Mouse (Mus musculus) inflammation-experienced regulatory T-cells, adult 6 months (primary cell): ENCODE measurements around the gene Cyb5r1. TPM values are rescaled to one million over a fixed set of nuclear protein-coding genes. Genes with fewer than 3 reads are reported as not detected.

ENCODE experiments used
- ATAC-seq: one replicate; pipeline ENCODE4 v1.8.0; 2017
- polyA plus RNA-seq, 3 experiments: library from polyadenylated mRNA; unstranded; fragments of 100-300 nt; shearing (Covaris generic); gene quantifications; one replicate each; pipeline ENCODE4 v1.2.1; 2017

The Cyb5r1 gene
- polyA plus RNA-seq, 3 experiments from 2014 or later = 15.3 to 29.6 (median 23.0) TPM

DNA sequence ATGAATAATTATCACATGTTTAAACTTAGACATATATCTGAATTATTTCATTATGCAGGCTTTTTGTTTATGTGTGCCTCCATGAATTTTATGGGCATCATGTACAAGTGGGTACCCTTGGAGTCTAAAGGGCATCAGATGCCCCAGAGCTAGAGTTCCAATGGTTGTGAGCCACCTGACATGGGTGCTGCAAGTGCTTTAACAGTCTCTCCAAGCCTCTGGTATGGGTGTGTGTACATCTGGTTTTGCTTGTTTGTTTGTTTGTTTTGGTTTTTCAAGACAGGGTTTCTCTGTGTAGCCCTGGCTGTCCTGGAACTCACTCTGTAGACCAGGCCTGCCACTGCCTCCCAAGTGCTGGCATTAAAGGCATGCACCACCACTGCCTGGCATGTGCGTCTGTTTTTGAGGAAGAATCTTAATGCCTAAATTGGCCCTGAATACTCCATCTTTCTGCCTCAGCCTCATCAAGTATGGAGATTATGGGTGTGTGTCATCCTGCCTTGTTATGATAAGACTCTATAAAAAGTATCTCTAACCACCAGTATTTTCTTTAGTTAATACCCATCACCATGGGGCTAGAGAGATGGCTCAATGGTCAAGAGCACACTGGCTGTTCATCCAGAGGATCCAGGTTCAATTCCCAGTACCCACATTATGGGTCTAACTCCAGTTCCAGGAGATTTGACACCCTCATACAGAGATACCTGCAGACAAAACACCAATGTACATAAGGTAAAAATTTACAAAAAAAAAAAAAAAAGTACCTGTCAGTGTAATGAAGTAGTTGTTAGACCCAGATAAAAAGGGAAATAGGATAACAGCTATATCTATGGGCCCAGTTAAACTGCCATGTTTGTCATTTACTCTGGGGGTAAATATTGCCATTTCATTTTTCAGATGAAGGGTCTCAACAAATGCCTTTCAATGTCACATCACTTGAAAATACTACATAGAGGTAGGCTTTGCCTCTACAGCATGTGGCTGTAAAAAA, 55.2 kb downstream of the Cyb5r1 start:
- no peak for ATAC-seq

Other genes starting within 250 kb of the Cyb5r1 start
- under 1 TPM in 2 of 3 experiments, not detected in 1; 0.46 to 0.98 TPM for gene Chil1, start 223.4 kb upstream of the Cyb5r1 start, polyA plus RNA-seq
- gene Mybph, start 212.1 kb upstream of the Cyb5r1 start, polyA plus RNA-seq = not detected
- not detected for gene Adora1, start 170.1 kb upstream of the Cyb5r1 start, polyA plus RNA-seq
- not detected for gene Myog, start 115.6 kb upstream of the Cyb5r1 start, polyA plus RNA-seq
- 1 to 10 TPM in 1 of 3 experiments, under 1 TPM in 1, not detected in 1; 0.24 to 1.4 TPM for gene Ppfia4, start 72.6 kb upstream of the Cyb5r1 start, polyA plus RNA-seq
- gene Tmem183a, start 43.6 kb upstream of the Cyb5r1 start, polyA plus RNA-seq = 10 to 100 TPM; 25.8 to 26.9 (median 26.6) TPM
- not detected for gene 4933406M09Rik, start 19.6 kb upstream of the Cyb5r1 start, polyA plus RNA-seq
- gene Adipor1, start 9.8 kb downstream of the Cyb5r1 start, polyA plus RNA-seq = 10 to 100 TPM; 25.7 to 45.5 (median 33.0) TPM
- 10 to 100 TPM in 2 of 3 experiments, 1 to 10 TPM in 1; 8.7 to 15.5 (median 12.7) TPM for gene Klhl12, start 50.0 kb downstream of the Cyb5r1 start, polyA plus RNA-seq
- gene Rabif, start 89.1 kb downstream of the Cyb5r1 start, polyA plus RNA-seq = 10 to 100 TPM; 40.2 to 42.7 (median 41.7) TPM
- gene Mgat4e, start 144.1 kb downstream of the Cyb5r1 start, polyA plus RNA-seq = not detected
- gene Kdm5b, start 154.6 kb downstream of the Cyb5r1 start, polyA plus RNA-seq = 10 to 100 TPM in 2 of 3 experiments, 1 to 10 TPM in 1; 6.4 to 19.8 (median 16.5) TPM
- gene Syt2, start 241.1 kb downstream of the Cyb5r1 start, polyA plus RNA-seq = under 1 TPM; 0.10 to 0.44 (median 0.11) TPM